26 mouse cellular contexts compared by ENCODE assay signal in genomic region chr3:74344380-74344779, GRCm38 (mm10).
DNase-seq lines count a peak whose midpoint lies in the region; ATAC-seq lines count a peak whose summit lies in the region.
"Had no signal": no experiment of that assay in that cellular context is flagged by ENCODE, and none has a peak within 500 bp of the region (broad histone marks: within the 10 kb centered on the region; RNA-seq: fewer than 3 reads in every experiment).

No protein-coding gene starts in this region.

- no peaks in the 10 kb centered on the region for H3K4me1 ChIP-seq in hindbrain, embryonic 14.5 days (replicated peaks; ENCODE audit: control insufficient read depth, insufficient read depth, low read length)
- no peaks in the 10 kb centered on the region for H3K4me1 ChIP-seq in hindbrain, embryonic 12.5 days
- no peaks in the 10 kb centered on the region for H3K4me1 ChIP-seq in neural tube, embryonic 14.5 days (ENCODE audit: control insufficient read depth, insufficient read depth, low read length)
- H3K4me1 ChIP-seq: heart, embryonic 15.5 days; limb, embryonic 15.5 days had no signal

- H3K27ac ChIP-seq in hindbrain, embryonic 14.5 days: no peak overlapping the region
- H3K27ac ChIP-seq in hindbrain, embryonic 12.5 days: no peak overlapping the region
- H3K27ac ChIP-seq in neural tube, embryonic 14.5 days (ENCODE audit: low read depth, low read length): no peak overlapping the region
- H3K27ac ChIP-seq: gastrocnemius, adult 2 months; heart, embryonic 15.5 days; limb, embryonic 15.5 days; liver, embryonic 14.5 days had no signal

- no peaks in the 10 kb centered on the region for H3K36me3 ChIP-seq in hindbrain, embryonic 14.5 days (replicated peaks; ENCODE audit: control insufficient read depth, insufficient read depth)
- no peaks in the 10 kb centered on the region for H3K36me3 ChIP-seq in hindbrain, embryonic 12.5 days
- no peaks in the 10 kb centered on the region for H3K36me3 ChIP-seq in neural tube, embryonic 14.5 days (ENCODE audit: control insufficient read depth, insufficient read depth, low read length)
- H3K36me3 ChIP-seq: G1E; heart, embryonic 15.5 days; limb, embryonic 15.5 days had no signal

- peak; percentile 46; the same call in 1 of the 2 replicates for ATAC-seq in hindbrain, embryonic 14.5 days (ENCODE audit: low FRiP score)
- no peak for ATAC-seq in hindbrain, embryonic 12.5 days (ENCODE audit: low FRiP score)
- peak; percentile 86; the same call in 1 of the 2 replicates for ATAC-seq in neural tube, embryonic 14.5 days (ENCODE audit: low read depth)
- ATAC-seq: intestine, postnatal 0 days; Patski had no signal

- H3K4me2 ChIP-seq in hindbrain, embryonic 14.5 days (replicated peaks): no peak overlapping the region
- H3K4me2 ChIP-seq in hindbrain, embryonic 12.5 days (replicated peaks): no peak overlapping the region
- H3K4me2 ChIP-seq in neural tube, embryonic 14.5 days (ENCODE audit: low read depth, low read length): no peak overlapping the region
- H3K4me2 ChIP-seq: heart, embryonic 15.5 days; limb, embryonic 15.5 days; lung, embryonic 14.5 days had no signal

- 34% methylated on average over 2 of the region's 2 CpGs for WGBS in hindbrain, embryonic 14.5 days
- 51% methylated on average over 2 of the region's 2 CpGs for WGBS in hindbrain, embryonic 12.5 days
- WGBS in neural tube, embryonic 14.5 days: 8% methylated on average over 2 of the region's 2 CpGs

- no peaks in the 10 kb centered on the region for H3K27me3 ChIP-seq in hindbrain, embryonic 14.5 days (ENCODE audit: control insufficient read depth, insufficient read depth, low read length)
- no peaks in the 10 kb centered on the region for H3K27me3 ChIP-seq in hindbrain, embryonic 12.5 days
- no peaks in the 10 kb centered on the region for H3K27me3 ChIP-seq in neural tube, embryonic 14.5 days (ENCODE audit: control insufficient read depth, insufficient read depth, low read length)
- H3K27me3 ChIP-seq: CH12.LX; heart, embryonic 15.5 days; limb, embryonic 15.5 days; Patski had no signal

- no peak overlapping the region for H3K4me3 ChIP-seq in hindbrain, embryonic 14.5 days (replicated peaks; ENCODE audit: low read length)
- H3K4me3 ChIP-seq in hindbrain, embryonic 12.5 days: no peak overlapping the region
- H3K4me3 ChIP-seq in neural tube, embryonic 14.5 days (ENCODE audit: low read depth, low read length): no peak overlapping the region
- H3K4me3 ChIP-seq: gastrocnemius, adult 2 months; heart, embryonic 15.5 days; limb, embryonic 15.5 days; myocyte had no signal

- no peak overlapping the region for H3K9ac ChIP-seq in hindbrain, embryonic 14.5 days
- no peak overlapping the region for H3K9ac ChIP-seq in hindbrain, embryonic 12.5 days
- no peak overlapping the region for H3K9ac ChIP-seq in neural tube, embryonic 14.5 days (replicated peaks; ENCODE audit: low read depth, low read length)
- H3K9ac ChIP-seq: heart, embryonic 15.5 days; limb, embryonic 15.5 days; liver, embryonic 14.5 days; lung, embryonic 14.5 days had no signal

- no peaks in the 10 kb centered on the region for H3K9me3 ChIP-seq in hindbrain, embryonic 14.5 days (ENCODE audit: control insufficient read depth, low read length)
- H3K9me3 ChIP-seq in hindbrain, embryonic 12.5 days (replicated peaks): no peaks in the 10 kb centered on the region
- no peaks in the 10 kb centered on the region for H3K9me3 ChIP-seq in neural tube, embryonic 14.5 days (ENCODE audit: control insufficient read depth, low read length)
- H3K9me3 ChIP-seq: G1E; heart, embryonic 15.5 days; limb, embryonic 15.5 days had no signal

- DNase-seq in hindbrain, embryonic 14.5 days (ENCODE audit: low spot score): peak; percentile 42
- peak; percentile 0 for DNase-seq in brain, adult 2 months (ENCODE audit: low read depth, low spot score)
- peak; percentile 6 for DNase-seq in brain, embryonic 18.5 days (ENCODE audit: low read depth, low spot score)
- no peak for DNase-seq in heart, adult 11 months
- DNase-seq in urinary bladder, adult 18-20 months (ENCODE audit: low spot score in 2 of 2): no peak
- DNase-seq: adrenal gland, adult 2 months; B cell, adult 2 months; cerebellum, adult 8-10 months; gastrocnemius, adult 2 months; heart, postnatal 4 days; kidney, postnatal 4 days; layer of hippocampus, adult 9-11 months; left cerebral cortex, postnatal 4 days; lung, embryonic 14.5 days; lung, postnatal 36 days; thymus, postnatal 14 days had no signal

Comparison
In these comparisons a context has a peak if more than half of its experiments do, and no peak if none do; other contexts are left out.
1. DNase-seq: peak in hindbrain, embryonic 14.5 days (single experiment), brain, adult 2 months (single experiment) and brain, embryonic 18.5 days (single experiment); none in heart, adult 11 months (single experiment) and urinary bladder, adult 18-20 months (0 of 2).